ENCODE assay signal across 12 mouse cellular contexts in genomic region chr12:40626521-40626920, GRCm38 (mm10).
DNase-seq lines count a peak whose midpoint lies in the region; ATAC-seq and TF ChIP-seq lines count a peak whose summit lies in the region.
"Had no signal": no experiment of that assay in that cellular context is flagged by ENCODE, and none has a peak within 500 bp of the region (broad histone marks: within the 10 kb centered on the region; RNA-seq: fewer than 3 reads in every experiment).

No protein-coding gene starts in this region.

- H3K4me1 ChIP-seq in hindbrain, embryonic 14.5 days (replicated peaks; ENCODE audit: control insufficient read depth, insufficient read depth, low read length), result no peaks in the 10 kb centered on the region
- H3K4me1 ChIP-seq: midbrain, embryonic 12.5 days had no signal

- DNase-seq in gastrocnemius, adult 18-20 months (ENCODE audit: low spot score), result peak; percentile 3
- DNase-seq in gastrocnemius, adult 2 months, result no peak
- peak; percentile 29 to 32 for DNase-seq in right cerebral cortex, postnatal 10 days (ENCODE audit: low spot score in 2 of 2)
- DNase-seq in right cerebral cortex, adult 2 months (ENCODE audit: low spot score in 2 of 2), result no peak
- no peak for DNase-seq in left cerebral cortex, adult 11 months (ENCODE audit: low spot score)
- no peak for DNase-seq in hindbrain, embryonic 14.5 days (ENCODE audit: low spot score)
- no peak for DNase-seq in T-cell, adult 2 months (ENCODE audit: low spot score)
- DNase-seq: left cerebral cortex, postnatal 4 days had no signal

- intact Hi-C loops in gastrocnemius, adult 2 months (cut with DNase I), result no loop called here

- peak; percentile 100 for ATAC-seq in granulocyte monocyte progenitor cell, adult 5-6 weeks (replicated peaks; ENCODE audit: poor library complexity, severe bottlenecking)
- no peak for ATAC-seq in hindbrain, embryonic 14.5 days (ENCODE audit: low FRiP score)
- ATAC-seq: forebrain, embryonic 16.5 days had no signal

- no peak overlapping the region for H3K9ac ChIP-seq in hindbrain, embryonic 14.5 days
- H3K9ac ChIP-seq: midbrain, embryonic 12.5 days had no signal

- WGBS in hindbrain, embryonic 14.5 days, result 100% methylated on average over 1 of the region's 1 CpGs

- no peak overlapping the region for H3K4me3 ChIP-seq in gastrocnemius, adult 2 months
- no peak overlapping the region for H3K4me3 ChIP-seq in hindbrain, embryonic 14.5 days (replicated peaks; ENCODE audit: low read length)
- H3K4me3 ChIP-seq: midbrain, embryonic 12.5 days had no signal

- no peak overlapping the region for H3K4me2 ChIP-seq in hindbrain, embryonic 14.5 days (replicated peaks)
- H3K4me2 ChIP-seq: midbrain, embryonic 12.5 days had no signal

- no peak for TF ChIP-seq CTCF in gastrocnemius, adult 2 months (IDR thresholded peaks at IDR 0.05)

- H3K36me3 ChIP-seq in hindbrain, embryonic 14.5 days (replicated peaks; ENCODE audit: control insufficient read depth, insufficient read depth), result no peaks in the 10 kb centered on the region
- H3K36me3 ChIP-seq: midbrain, embryonic 12.5 days had no signal

- H3K9me3 ChIP-seq in hindbrain, embryonic 14.5 days (ENCODE audit: control insufficient read depth, low read length), result no peaks in the 10 kb centered on the region
- H3K9me3 ChIP-seq: midbrain, embryonic 12.5 days had no signal

- no peaks in the 10 kb centered on the region for H3K27me3 ChIP-seq in hindbrain, embryonic 14.5 days (ENCODE audit: control insufficient read depth, insufficient read depth, low read length)
- H3K27me3 ChIP-seq: midbrain, embryonic 12.5 days had no signal

- no peak overlapping the region for H3K27ac ChIP-seq in gastrocnemius, adult 2 months
- no peak overlapping the region for H3K27ac ChIP-seq in hindbrain, embryonic 14.5 days
- H3K27ac ChIP-seq: kidney, postnatal 0 days; midbrain, embryonic 12.5 days had no signal

Comparison
In these comparisons a context has a peak if more than half of its experiments do, and no peak if none do; other contexts are left out.
1. DNase-seq: peak in gastrocnemius, adult 18-20 months (single experiment) and right cerebral cortex, postnatal 10 days (2 of 2); none in gastrocnemius, adult 2 months (single experiment), right cerebral cortex, adult 2 months (0 of 2), left cerebral cortex, adult 11 months (single experiment), hindbrain, embryonic 14.5 days (single experiment) and T-cell, adult 2 months (single experiment).